Mouse (Mus musculus): ENCODE measurements around the gene Ddi2. TPM values are rescaled to one million over a fixed set of nuclear protein-coding genes. Genes with fewer than 3 reads are reported as not detected.
A peak's percentile ranks its signal among the peaks of the same experiment; 100 is the strongest.

Gene Ddi2
- total RNA-seq, 4 experiments from 2014 or later, result 49.4 to 67.9 (median 54.0) TPM

- DNase-seq, result no peak
These were observed 18.6 kb upstream of the Ddi2 start for GRCm38 (mm10) chr4:141741856-141742255.

- DNase-seq, result no peak
These were observed 14.8 kb upstream of the Ddi2 start for GRCm38 (mm10) chr4:141738015-141738414.

- no peak for DNase-seq
These were observed 13.6 kb upstream of the Ddi2 start for GRCm38 (mm10) chr4:141736856-141737255.

- DNase-seq, result no peak
These were observed 12.0 kb upstream of the Ddi2 start for GRCm38 (mm10) chr4:141735206-141735560.

- peak; percentile 89 for DNase-seq
These were observed 11.4 kb upstream of the Ddi2 start for GRCm38 (mm10) chr4:141734446-141735205.

GRCm38 (mm10) chr4:141731766-141732165 is 8.5 kb upstream of the Ddi2 start:
- DNase-seq, result no peak

- DNase-seq, result no peak
These were observed 7.2 kb upstream of the Ddi2 start for GRCm38 (mm10) chr4:141730401-141730800.

- no peak for DNase-seq
These were observed 6.0 kb upstream of the Ddi2 start for GRCm38 (mm10) chr4:141729266-141729665.

- DNase-seq, result no peak
These were observed 2.5 kb upstream of the Ddi2 start for GRCm38 (mm10) chr4:141725738-141726137.

GRCm38 (mm10) chr4:141725277-141725676 is 2.1 kb upstream of the Ddi2 start:
- no peak for DNase-seq

GRCm38 (mm10) chr4:141724594-141724993 is 1.4 kb upstream of the Ddi2 start:
- no peak for DNase-seq

- no peak for DNase-seq
These were observed 452 bp upstream of the Ddi2 start for GRCm38 (mm10) chr4:141723673-141724068.

GRCm38 (mm10) chr4:141721961-141722360 is 1.3 kb downstream of the Ddi2 start:
- no peak for DNase-seq

- no peak for DNase-seq
These were observed 2.3 kb downstream of the Ddi2 start for GRCm38 (mm10) chr4:141720761-141721523.

GRCm38 (mm10) chr4:141719304-141719703 is 3.9 kb downstream of the Ddi2 start:
- DNase-seq, result no peak

- no peak for DNase-seq
These were observed 5.6 kb downstream of the Ddi2 start for GRCm38 (mm10) chr4:141717633-141718032.

- no peak for DNase-seq
These were observed 8.2 kb downstream of the Ddi2 start for GRCm38 (mm10) chr4:141715027-141715426.

GRCm38 (mm10) chr4:141713598-141714142 is 9.5 kb downstream of the Ddi2 start:
- no peak for DNase-seq

GRCm38 (mm10) chr4:141711250-141711649 is 12.0 kb downstream of the Ddi2 start:
- DNase-seq, result no peak

- no peak for DNase-seq
These were observed 14.2 kb downstream of the Ddi2 start for GRCm38 (mm10) chr4:141708971-141709370.

- DNase-seq, result no peak
These were observed 15.2 kb downstream of the Ddi2 start for GRCm38 (mm10) chr4:141708005-141708404.

GRCm38 (mm10) chr4:141705331-141705730 is 17.9 kb downstream of the Ddi2 start:
- DNase-seq, result no peak

- peak; percentile 41 for DNase-seq
These were observed 18.6 kb downstream of the Ddi2 start for GRCm38 (mm10) chr4:141704625-141705024.

- DNase-seq, result no peak
These were observed 28.5 kb downstream of the Ddi2 start for GRCm38 (mm10) chr4:141694719-141695118.

Measured in adrenal gland, adult 8-10 months (tissue).